Mouse (Mus musculus) lung, embryonic 15.5 days (tissue): Measurements from ENCODE around the gene Tyrp1. TPM values are rescaled to one million over a fixed set of nuclear protein-coding genes. Genes with fewer than 3 reads are reported as not detected.

Source experiments
- polyA plus RNA-seq: library from polyadenylated mRNA; unstranded; fragments of >200 nt; fragmentation: Nextera tagmentation; extraction: Ambion mirVana; gene quantifications from 2 replicates; pipeline ENCODE4 v1.2.1, GENCODE M21; 2015

The Tyrp1 gene
- polyA plus RNA-seq, 1 experiment from 2014 or later = not detected

Other genes with a start within 250 kb of the Tyrp1 start
- gene Lurap1l, start 76.5 kb downstream of the Tyrp1 start, polyA plus RNA-seq = 28.2 and 28.5 TPM in 2 replicates